Mouse (Mus musculus) embryonic fibroblast, embryonic 13.5 days (primary cell): ENCODE data around the gene Sinhcaf.

Experiments used
- CTCF ChIP-seq: IDR thresholded peaks from 2 replicates; pipeline ENCODE4 v1.5.1; 2011; ENCODE audit warnings: mild to moderate bottlenecking, control low read depth, low read length, moderate library complexity, borderline replicate concordance; ENCODE audit not compliant: insufficient read depth
- POLR2A ChIP-seq: IDR thresholded peaks from 2 replicates; pipeline ENCODE4 v1.6.1; 2011; ENCODE audit warnings: low read depth, mild to moderate bottlenecking, control low read depth, low read length, moderate library complexity

GRCm38 (mm10) chr6:148971385-148971940 lies 25.2 kb upstream of the Sinhcaf start:
- no peak for TF ChIP-seq CTCF
- TF ChIP-seq POLR2A, result no peak
